ENCODE assay signal across 23 mouse cellular contexts in genomic region chr7:51264166-51264565, GRCm38 (mm10).
DNase-seq lines count a peak whose midpoint lies in the region; ATAC-seq lines count a peak whose summit lies in the region.
"Had no signal": no experiment of that assay in that cellular context is flagged by ENCODE, and none has a peak within 500 bp of the region (broad histone marks: within the 10 kb centered on the region; RNA-seq: fewer than 3 reads in every experiment).

No protein-coding gene starts in this region.

- H3K9ac ChIP-seq in forebrain, embryonic 12.5 days: no peak overlapping the region
- H3K9ac ChIP-seq in forebrain, embryonic 15.5 days (replicated peaks): no peak overlapping the region
- no peak overlapping the region for H3K9ac ChIP-seq in hindbrain, embryonic 12.5 days
- no peak overlapping the region for H3K9ac ChIP-seq in midbrain, embryonic 14.5 days (replicated peaks; ENCODE audit: low read length)
- H3K9ac ChIP-seq: embryonic facial prominence, embryonic 12.5 days; heart, embryonic 15.5 days had no signal

- peak; percentile 27; the same call in 1 of the 2 replicates for ATAC-seq in forebrain, embryonic 12.5 days (ENCODE audit: low FRiP score)
- ATAC-seq in forebrain, embryonic 15.5 days (replicated peaks): no peak
- ATAC-seq in hindbrain, embryonic 12.5 days (ENCODE audit: low FRiP score): peak; percentile 63
- 0 out of 2 replicates have a peak, but pooled peaks have one; percentile 37 for ATAC-seq in midbrain, embryonic 14.5 days (ENCODE audit: low FRiP score, low TSS enrichment)
- ATAC-seq: CD4-positive, CD25-positive, alpha-beta regulatory T cell, adult 4 months; forebrain, embryonic 14.5 days; inflammation-experienced regulatory T-cells, adult 6 months; intestine, postnatal 0 days had no signal

- H3K4me3 ChIP-seq in forebrain, embryonic 12.5 days (replicated peaks): no peak overlapping the region
- H3K4me3 ChIP-seq in forebrain, embryonic 15.5 days: no peak overlapping the region
- no peak overlapping the region for H3K4me3 ChIP-seq in hindbrain, embryonic 12.5 days
- H3K4me3 ChIP-seq in hindbrain, embryonic 10.5 days: no peak overlapping the region
- H3K4me3 ChIP-seq in midbrain, embryonic 14.5 days (replicated peaks; ENCODE audit: low read depth, low read length): no peak overlapping the region
- H3K4me3 ChIP-seq in midbrain, embryonic 10.5 days: no peak overlapping the region
- H3K4me3 ChIP-seq: embryonic facial prominence, embryonic 12.5 days; heart, adult 2 months; heart, embryonic 15.5 days had no signal

- no peaks in the 10 kb centered on the region for H3K27me3 ChIP-seq in forebrain, embryonic 12.5 days
- no peaks in the 10 kb centered on the region for H3K27me3 ChIP-seq in forebrain, embryonic 15.5 days
- H3K27me3 ChIP-seq in hindbrain, embryonic 12.5 days: no peaks in the 10 kb centered on the region
- no peaks in the 10 kb centered on the region for H3K27me3 ChIP-seq in hindbrain, embryonic 10.5 days (ENCODE audit: insufficient read depth, poor library complexity, severe bottlenecking)
- no peaks in the 10 kb centered on the region for H3K27me3 ChIP-seq in midbrain, embryonic 14.5 days (ENCODE audit: control insufficient read depth, insufficient read depth, low read length)
- H3K27me3 ChIP-seq in midbrain, embryonic 10.5 days (ENCODE audit: low read depth, poor library complexity, severe bottlenecking): no peaks in the 10 kb centered on the region
- H3K27me3 ChIP-seq: embryonic facial prominence, embryonic 12.5 days; heart, embryonic 15.5 days had no signal

- 65% methylated on average over 4 of the region's 4 CpGs for WGBS in forebrain, embryonic 12.5 days
- WGBS in forebrain, embryonic 15.5 days: 60% methylated on average over 4 of the region's 4 CpGs
- WGBS in hindbrain, embryonic 12.5 days: 71% methylated on average over 4 of the region's 4 CpGs
- WGBS in hindbrain, embryonic 10.5 days: 75% methylated on average over 4 of the region's 4 CpGs
- 52% methylated on average over 4 of the region's 4 CpGs for WGBS in midbrain, embryonic 14.5 days
- 79% methylated on average over 4 of the region's 4 CpGs for WGBS in midbrain, embryonic 10.5 days

- H3K9me3 ChIP-seq in forebrain, embryonic 12.5 days: no peaks in the 10 kb centered on the region
- no peaks in the 10 kb centered on the region for H3K9me3 ChIP-seq in forebrain, embryonic 15.5 days
- H3K9me3 ChIP-seq in hindbrain, embryonic 12.5 days (replicated peaks): no peaks in the 10 kb centered on the region
- no peaks in the 10 kb centered on the region for H3K9me3 ChIP-seq in hindbrain, embryonic 10.5 days
- no peaks in the 10 kb centered on the region for H3K9me3 ChIP-seq in midbrain, embryonic 14.5 days (ENCODE audit: control insufficient read depth, low read length)
- no peaks in the 10 kb centered on the region for H3K9me3 ChIP-seq in midbrain, embryonic 10.5 days (replicated peaks)
- H3K9me3 ChIP-seq: embryonic facial prominence, embryonic 12.5 days; heart, embryonic 15.5 days had no signal

- H3K4me2 ChIP-seq in forebrain, embryonic 12.5 days: no peak overlapping the region
- no peak overlapping the region for H3K4me2 ChIP-seq in forebrain, embryonic 15.5 days (replicated peaks)
- H3K4me2 ChIP-seq in hindbrain, embryonic 12.5 days (replicated peaks): no peak overlapping the region
- H3K4me2 ChIP-seq in midbrain, embryonic 14.5 days (ENCODE audit: low read length): no peak overlapping the region
- H3K4me2 ChIP-seq: embryonic facial prominence, embryonic 12.5 days; heart, embryonic 11.5 days; heart, embryonic 15.5 days had no signal

- H3K4me1 ChIP-seq in forebrain, embryonic 12.5 days: peaks cover 6% of the 10 kb centered on the region
- no peaks in the 10 kb centered on the region for H3K4me1 ChIP-seq in forebrain, embryonic 15.5 days
- 0 out of 2 replicates have a peak, but pooled peaks cover 3% of the 10 kb centered on the region for H3K4me1 ChIP-seq in hindbrain, embryonic 12.5 days
- H3K4me1 ChIP-seq in hindbrain, embryonic 10.5 days (replicated peaks): no peaks in the 10 kb centered on the region; the same call in 1 of the 2 replicates
- 0 out of 2 replicates have a peak, but pooled peaks cover 7% of the 10 kb centered on the region for H3K4me1 ChIP-seq in midbrain, embryonic 14.5 days (ENCODE audit: control insufficient read depth, insufficient read depth, low read length)
- peaks cover 7% of the 10 kb centered on the region; the same call in 1 of the 2 replicates for H3K4me1 ChIP-seq in midbrain, embryonic 10.5 days
- H3K4me1 ChIP-seq: embryonic facial prominence, embryonic 12.5 days; heart, embryonic 15.5 days had no signal

- no peak overlapping the region for H3K27ac ChIP-seq in forebrain, embryonic 12.5 days
- no peak overlapping the region for H3K27ac ChIP-seq in forebrain, embryonic 15.5 days (replicated peaks)
- H3K27ac ChIP-seq in hindbrain, embryonic 12.5 days: peak overlapping the region; percentile 14; the same call in 1 of the 2 replicates
- no peak overlapping the region for H3K27ac ChIP-seq in hindbrain, embryonic 10.5 days
- no peak overlapping the region for H3K27ac ChIP-seq in midbrain, embryonic 14.5 days (replicated peaks; ENCODE audit: low read depth, low read length)
- H3K27ac ChIP-seq in midbrain, embryonic 10.5 days (replicated peaks): no peak overlapping the region
- H3K27ac ChIP-seq: embryonic facial prominence, embryonic 12.5 days; heart, adult 2 months; heart, embryonic 15.5 days had no signal

- no peak for DNase-seq in hindbrain, embryonic 10.5 days (ENCODE audit: low spot score)
- DNase-seq in midbrain, embryonic 14.5 days: no peak
- DNase-seq in midbrain, embryonic 10.5 days (ENCODE audit: low spot score): no peak
- no peak for DNase-seq in thymus, adult 18-20 months
- DNase-seq: adrenal gland, postnatal 10 days; B cell, adult 2 months; cerebellum, adult 11-12 months; cerebellum, adult 9-10 months; cerebellum, postnatal 25 days; gastrocnemius, postnatal 36 days; heart, adult 2 months; heart, postnatal 14 days had no signal

- no peaks in the 10 kb centered on the region for H3K36me3 ChIP-seq in forebrain, embryonic 12.5 days (replicated peaks)
- H3K36me3 ChIP-seq in forebrain, embryonic 15.5 days: no peaks in the 10 kb centered on the region
- H3K36me3 ChIP-seq in hindbrain, embryonic 12.5 days: no peaks in the 10 kb centered on the region
- no peaks in the 10 kb centered on the region for H3K36me3 ChIP-seq in hindbrain, embryonic 10.5 days
- no peaks in the 10 kb centered on the region for H3K36me3 ChIP-seq in midbrain, embryonic 14.5 days (ENCODE audit: control insufficient read depth, insufficient read depth, low read length)
- no peaks in the 10 kb centered on the region for H3K36me3 ChIP-seq in midbrain, embryonic 10.5 days
- H3K36me3 ChIP-seq: embryonic facial prominence, embryonic 12.5 days; G1E; heart, embryonic 15.5 days had no signal
